Mouse (Mus musculus) kidney, postnatal 0 days (tissue): ENCODE measurements around the gene Cep135. TPM values are rescaled to one million over a fixed set of nuclear protein-coding genes. Genes with fewer than 3 reads are reported as not detected.

ENCODE experiments used
- ATAC-seq: fragments of 200-750 bp; cut with Nextera tagmentation; replicated peaks from 2 replicates; pipeline ENCODE4 v1.8.0; 2017; ENCODE audit warnings: low read depth, moderate number of reproducible peaks, moderate TSS enrichment, moderate library complexity; ENCODE audit not compliant: low FRiP score
- DNase-seq: peaks from one replicate; pipeline ENCODE4 v3.0.0-alpha.2; 2016; ENCODE audit warnings: low spot score
- H3K27ac ChIP-seq: fragments of 300-500 bp; sonication (generic); 2 replicates; pipeline ENCODE4 v1.5.1; 2014; ENCODE audit warnings: mild to moderate bottlenecking
- H3K27me3 ChIP-seq: fragments of 300-500 bp; sonication (generic); 2 replicates; pipeline ENCODE4 v1.6.1; 2014; ENCODE audit warnings: low read length, mixed read lengths; ENCODE audit not compliant: insufficient read depth
- H3K36me3 ChIP-seq: fragments of 300-500 bp; sonication (generic); 2 replicates; pipeline ENCODE4 v1.6.1; 2014; ENCODE audit warnings: low read length, mixed read lengths; ENCODE audit not compliant: insufficient read depth
- H3K4me1 ChIP-seq: fragments of 300-500 bp; sonication (generic); replicated peaks from 2 replicates; pipeline ENCODE4 v1.6.1; 2014; ENCODE audit warnings: antibody characterized with exemption, low read length, mixed read lengths; ENCODE audit not compliant: insufficient read depth
- H3K4me2 ChIP-seq: fragments of 300-500 bp; sonication (generic); 2 replicates; pipeline ENCODE4 v1.6.1; 2014; ENCODE audit warnings: mild to moderate bottlenecking, low read length, moderate library complexity, mixed read lengths
- H3K4me3 ChIP-seq: fragments of 300-500 bp; sonication (generic); replicated peaks from 2 replicates; pipeline ENCODE4 v1.5.1; 2014; ENCODE audit warnings: low read depth, low read length
- H3K9ac ChIP-seq: fragments of 300-500 bp; sonication (generic); 2 replicates; pipeline ENCODE4 v1.6.1; 2014; ENCODE audit warnings: low read depth, low read length
- H3K9me3 ChIP-seq: fragments of 300-500 bp; sonication (generic); replicated peaks from 2 replicates; pipeline ENCODE4 v1.6.1; 2016; ENCODE audit warnings: low read length, inconsistent platforms, mixed read lengths
- CTCF ChIP-seq: IDR thresholded peaks from 2 replicates; pipeline ENCODE4 v1.5.1; 2016; ENCODE audit warnings: antibody characterized with exemption, low read depth, mild to moderate bottlenecking, moderate library complexity
- WGBS: fragments of 180-500 bp; shearing (Covaris S2); extraction: QIAGEN DNeasy Blood & Tissue Kit; methylation state at CpG from one replicate; pipeline ENCODE4 v1.1.7; 2014; 5-methylcytosine and 5-hydroxymethylcytosine counted together
- polyA plus RNA-seq: library from polyadenylated mRNA; unstranded; fragments of >200 nt; fragmentation: Nextera tagmentation; extraction: Ambion mirVana; gene quantifications from 2 replicates; pipeline ENCODE4 v1.2.1, GENCODE M21; 2015

The Cep135 gene
- 3.7 and 4.3 TPM in 2 replicates for polyA plus RNA-seq

GRCm38 (mm10) chr5:76588551-76589283 lies at the start of gene Cep135:
Gene Cep135 (plus strand): TSS chr5:76588698.
- H3K4me1 ChIP-seq, result no peaks in the 10 kb centered on the region; the same call in 1 of the 2 replicates
- ATAC-seq (peak; percentile 98), DNase-seq (peak; percentile 93)
- WGBS, result under 1% methylated on average over 88 of the region's 92 CpGs
- H3K4me2 ChIP-seq, result peak within 1 kb of the TSS; percentile 64
- H3K27ac ChIP-seq, result peak within 1 kb of the TSS; percentile 91
- H3K27me3 ChIP-seq, result no peaks in the 10 kb centered on the region
- 0 out of 2 replicates have a peak, but pooled peaks cover 3% of the 10 kb centered on the region for H3K36me3 ChIP-seq
- no peaks in the 10 kb centered on the region for H3K9me3 ChIP-seq
- peak within 1 kb of the TSS; percentile 96 for H3K4me3 ChIP-seq
- peak; percentile 85 for TF ChIP-seq CTCF
- H3K9ac ChIP-seq, result peak within 1 kb of the TSS; percentile 82

GRCm38 (mm10) chr5:76540181-76540580 lies 48.3 kb upstream of the Cep135 start:
- Histone ChIP-seq H3K9ac (no peak overlapping the region), H3K27ac (no peak overlapping the region), H3K36me3 (peaks cover 48% of the 10 kb centered on the region), H3K9me3 (no peaks in the 10 kb centered on the region), H3K4me3 (no peak overlapping the region), H3K4me2 (no peak overlapping the region), H3K4me1 (no peaks in the 10 kb centered on the region), H3K27me3 (no peaks in the 10 kb centered on the region)
- no peak for TF ChIP-seq CTCF
- WGBS, result 73% methylated on average over 8 of the region's 8 CpGs
- ATAC-seq (no peak), DNase-seq (peak; percentile 1)

GRCm38 (mm10) chr5:76540842-76541241 lies 47.7 kb upstream of the Cep135 start:
- H3K27ac ChIP-seq, result no peak overlapping the region
- peak; percentile 74 for TF ChIP-seq CTCF
- H3K9me3 ChIP-seq, result no peaks in the 10 kb centered on the region
- no peak overlapping the region for H3K4me3 ChIP-seq
- H3K9ac ChIP-seq, result no peak overlapping the region
- no peak overlapping the region for H3K4me2 ChIP-seq
- no peaks in the 10 kb centered on the region for H3K4me1 ChIP-seq
- H3K36me3 ChIP-seq, result peaks cover 45% of the 10 kb centered on the region
- H3K27me3 ChIP-seq, result no peaks in the 10 kb centered on the region
- DNase-seq (peak; percentile 79), ATAC-seq (no peak)

GRCm38 (mm10) chr5:76543200-76543599 lies 45.3 kb upstream of the Cep135 start:
- H3K4me2 ChIP-seq, result no peak overlapping the region
- no peak for DNase-seq
- TF ChIP-seq CTCF, result no peak
- WGBS, result 78% methylated on average over 8 of the region's 8 CpGs
- H3K9ac ChIP-seq, result no peak overlapping the region
- H3K4me3 ChIP-seq, result no peak overlapping the region
- H3K4me1 ChIP-seq, result no peaks in the 10 kb centered on the region
- no peak overlapping the region for H3K27ac ChIP-seq
- H3K27me3 ChIP-seq, result no peaks in the 10 kb centered on the region
- no peak for ATAC-seq
- H3K9me3 ChIP-seq, result no peaks in the 10 kb centered on the region
- H3K36me3 ChIP-seq, result peaks cover 39% of the 10 kb centered on the region

GRCm38 (mm10) chr5:76550426-76550825 lies 38.1 kb upstream of the Cep135 start:
- TF ChIP-seq CTCF, result no peak
- no peak for ATAC-seq
- H3K36me3 ChIP-seq, result peaks cover 28% of the 10 kb centered on the region
- no peaks in the 10 kb centered on the region for H3K27me3 ChIP-seq
- no peak overlapping the region for H3K4me3 ChIP-seq
- H3K27ac ChIP-seq, result no peak overlapping the region
- WGBS, result 84% methylated on average over 8 of the region's 8 CpGs
- DNase-seq, result no peak
- H3K4me2 ChIP-seq, result no peak overlapping the region
- H3K9ac ChIP-seq, result no peak overlapping the region
- no peaks in the 10 kb centered on the region for H3K4me1 ChIP-seq
- H3K9me3 ChIP-seq, result no peaks in the 10 kb centered on the region

GRCm38 (mm10) chr5:76565321-76565720 lies 23.2 kb upstream of the Cep135 start:
- peak; percentile 81 for DNase-seq
- peak; percentile 99 for TF ChIP-seq CTCF
- 0 out of 2 replicates have a peak, but pooled peaks have one; percentile 21 for ATAC-seq
- Histone ChIP-seq H3K4me1 (no peaks in the 10 kb centered on the region), H3K27ac (no peak overlapping the region), H3K9me3 (no peaks in the 10 kb centered on the region), H3K27me3 (no peaks in the 10 kb centered on the region), H3K4me2 (no peak overlapping the region), H3K4me3 (no peak overlapping the region), H3K36me3 (peaks cover 36% of the 10 kb centered on the region), H3K9ac (no peak overlapping the region)
- 45% methylated on average over 3 of the region's 3 CpGs for whole genome bisulfite sequencing
